Mouse (Mus musculus) limb, embryonic 11.5 days (tissue): ENCODE measurements around the gene Prkcg. TPM values are rescaled to one million over a fixed set of nuclear protein-coding genes. Genes with fewer than 3 reads are reported as not detected.

Experiments used
- ATAC-seq: fragments of 200-750 bp; cut with Nextera tagmentation; 2 replicates; pipeline ENCODE4 v1.8.0; 2017; ENCODE audit warnings: low read depth; ENCODE audit not compliant: insufficient number of reproducible peaks, low FRiP score, low TSS enrichment
- DNase-seq: peaks from one replicate; pipeline ENCODE4 v3.0.0-alpha.2; 2015; ENCODE audit warnings: low spot score
- H3K27ac ChIP-seq: fragments of 300-500 bp; sonication (generic); replicated peaks from 2 replicates; pipeline ENCODE4 v1.5.1; 2014; ENCODE audit warnings: low read depth, mild to moderate bottlenecking, low read length
- H3K27me3 ChIP-seq: fragments of 300-500 bp; sonication (generic); 2 replicates; pipeline ENCODE4 v1.6.1; 2014; ENCODE audit warnings: mild to moderate bottlenecking, low read length, mixed read lengths; ENCODE audit not compliant: control insufficient read depth, insufficient read depth
- H3K36me3 ChIP-seq: fragments of 300-500 bp; sonication (generic); 2 replicates; pipeline ENCODE4 v1.6.1; 2014; ENCODE audit warnings: mild to moderate bottlenecking, low read length, moderate library complexity, mixed read lengths; ENCODE audit not compliant: control insufficient read depth, insufficient read depth
- H3K4me1 ChIP-seq: fragments of 300-500 bp; sonication (generic); 2 replicates; pipeline ENCODE4 v1.6.1; 2014; ENCODE audit warnings: low read length, mixed read lengths; ENCODE audit not compliant: control insufficient read depth, insufficient read depth
- H3K4me2 ChIP-seq: fragments of 300-500 bp; sonication (generic); 2 replicates; pipeline ENCODE4 v1.6.1; 2014; ENCODE audit warnings: low read depth, mild to moderate bottlenecking, moderate library complexity; ENCODE audit not compliant: severe bottlenecking
- H3K4me3 ChIP-seq: fragments of 300-500 bp; sonication (generic); 2 replicates; pipeline ENCODE4 v1.5.1; 2014; ENCODE audit warnings: low read depth, low read length
- H3K9ac ChIP-seq: fragments of 300-500 bp; sonication (generic); 2 replicates; pipeline ENCODE4 v1.6.1; 2014; ENCODE audit warnings: mild to moderate bottlenecking, low read length
- H3K9me3 ChIP-seq: fragments of 300-500 bp; sonication (generic); 2 replicates; pipeline ENCODE4 v1.6.1; 2016; ENCODE audit warnings: low read length; ENCODE audit not compliant: control insufficient read depth
- WGBS: fragments of 180-500 bp; shearing (Covaris S2); extraction: QIAGEN DNeasy Blood & Tissue Kit; methylation state at CpG from one replicate; pipeline ENCODE4 v1.1.7; 2014; 5-methylcytosine and 5-hydroxymethylcytosine counted together
- polyA plus RNA-seq: library from polyadenylated mRNA; unstranded; fragments of >200 nt; fragmentation: Nextera tagmentation; extraction: Ambion mirVana; gene quantifications from 2 replicates; pipeline ENCODE4 v1.2.1, GENCODE M21; 2014

The Prkcg gene
- polyA plus RNA-seq, 1 experiment from 2014 or later = 0.12 TPM

GRCm38 (mm10) chr7:3332224-3332615 lies 43.2 kb downstream of the Prkcg start:
- Histone ChIP-seq H3K9me3 (no peaks in the 10 kb centered on the region), H3K4me3 (peak overlapping the region; percentile 61), H3K36me3 (no peaks in the 10 kb centered on the region), H3K27me3 (no peaks in the 10 kb centered on the region), H3K9ac (peak overlapping the region; percentile 80; the same call in 1 of the 2 replicates), H3K27ac (peak overlapping the region; percentile 68; the same call in 1 of the 2 replicates), H3K4me1 (peaks cover 7% of the 10 kb centered on the region), H3K4me2 (peak overlapping the region; percentile 64)
- ATAC-seq = no peak
- DNase-seq = no peak
- under 1% methylated on average over 4 of the region's 4 CpGs for WGBS

DNA sequence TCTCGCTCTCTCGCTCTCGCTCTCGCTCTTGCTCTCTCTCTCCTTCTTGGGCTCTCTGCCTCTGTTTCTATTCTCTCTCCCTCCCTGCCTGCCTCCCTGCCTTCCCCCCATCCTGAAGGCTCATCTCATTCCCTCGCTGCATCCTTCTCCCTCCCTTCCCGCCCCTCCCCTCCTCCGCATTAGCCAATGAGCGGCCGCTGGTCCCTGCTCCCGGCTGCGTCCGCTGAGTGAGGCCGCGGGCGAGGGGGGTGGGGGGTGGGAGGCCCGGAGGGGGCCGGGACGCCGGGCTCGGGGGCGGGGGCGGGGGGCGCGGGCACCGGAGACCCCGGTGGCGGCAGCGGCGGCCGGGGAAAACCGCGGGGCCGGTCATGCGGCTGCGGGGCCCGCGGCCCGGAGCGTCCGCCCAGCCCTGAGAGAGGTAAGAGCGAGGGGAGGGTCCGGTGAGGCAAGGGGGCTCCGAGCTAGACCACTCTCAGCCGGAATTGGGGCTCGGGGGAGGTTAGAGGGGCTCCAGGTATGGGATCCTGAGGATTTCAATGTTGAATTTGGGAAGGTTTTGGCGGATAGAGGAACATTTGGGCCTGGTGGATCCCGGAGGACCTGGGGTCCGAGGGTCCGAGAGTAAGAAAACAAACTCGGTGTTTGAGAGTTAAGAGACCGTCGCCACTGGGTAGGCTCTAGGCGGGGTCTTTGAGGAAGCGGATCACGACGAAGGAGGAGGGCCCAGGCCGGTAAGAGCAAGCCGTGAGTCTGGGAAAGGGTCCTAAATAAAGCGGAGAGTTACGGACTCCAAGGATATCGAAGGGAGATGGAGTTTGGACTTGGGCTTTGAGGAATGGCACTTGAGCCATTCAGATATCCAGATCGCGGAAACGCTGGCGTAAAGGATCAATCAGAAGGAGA lies 43.9 kb downstream of the Prkcg start, which contains the start of gene Cacng7:
Cacng7 (plus strand) TSS at position 337 of the 903 bp plus-strand sequence.
- H3K4me2 ChIP-seq = peak within 1 kb of the TSS; percentile 64
- no peaks in the 10 kb centered on the region for H3K36me3 ChIP-seq
- DNase-seq (peak; percentile 79), ATAC-seq (peak; percentile 49)
- H3K9me3 ChIP-seq = no peaks in the 10 kb centered on the region
- peak within 1 kb of the TSS; percentile 80 for H3K9ac ChIP-seq
- peak within 1 kb of the TSS; percentile 68 for H3K27ac ChIP-seq
- H3K27me3 ChIP-seq = no peaks in the 10 kb centered on the region
- peaks cover 7% of the 10 kb centered on the region for H3K4me1 ChIP-seq
- peak within 1 kb of the TSS; percentile 61 for H3K4me3 ChIP-seq
- WGBS = under 1% methylated on average over 64 of the region's 65 CpGs

DNA sequence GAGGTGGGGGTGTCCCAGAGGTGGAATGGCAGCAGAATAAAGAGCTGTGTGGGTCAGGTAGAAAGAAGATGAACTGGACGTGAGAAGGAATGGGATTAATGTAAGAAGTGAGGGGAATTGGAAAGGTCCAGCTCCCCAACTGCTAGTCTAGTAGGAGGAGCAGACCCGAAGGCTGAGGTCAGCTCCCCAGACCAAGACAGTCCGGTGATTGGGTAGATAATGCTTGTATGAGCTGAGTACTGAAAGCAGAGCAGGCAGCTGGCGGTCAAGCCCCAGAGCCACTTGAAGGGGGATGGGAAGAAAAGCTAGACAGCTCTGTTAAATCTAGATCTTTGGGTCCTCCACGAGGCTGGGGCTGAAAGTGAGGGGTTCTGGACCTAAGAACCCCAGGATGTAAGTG lies 44.6 kb downstream of the Prkcg start:
- Histone ChIP-seq H3K27me3 (no peaks in the 10 kb centered on the region), H3K4me1 (peaks cover 7% of the 10 kb centered on the region), H3K4me2 (peak overlapping the region; percentile 64), H3K9me3 (no peaks in the 10 kb centered on the region), H3K36me3 (no peaks in the 10 kb centered on the region), H3K27ac (no peak overlapping the region), H3K4me3 (peak overlapping the region; percentile 61), H3K9ac (peak overlapping the region; percentile 80)
- ATAC-seq (no peak), DNase-seq (no peak)
- 13% methylated on average over 5 of the region's 5 CpGs for WGBS

- H3K4me1 ChIP-seq = peaks cover 7% of the 10 kb centered on the region; the same call in 1 of the 2 replicates
These were observed 47.4 kb downstream of the Prkcg start for GRCm38 (mm10) chr7:3336412-3336811.

GRCm38 (mm10) chr7:3338286-3338935 lies 49.4 kb downstream of the Prkcg start:
- Histone ChIP-seq H3K36me3 (no peaks in the 10 kb centered on the region), H3K9me3 (no peaks in the 10 kb centered on the region)
- 80% methylated on average over 11 of the region's 11 CpGs for WGBS

More at GRCm38 (mm10) chr7:3336412-3336811, 47.4 kb downstream of the Prkcg start:
- Histone ChIP-seq H3K9ac (no peak overlapping the region), H3K36me3 (no peaks in the 10 kb centered on the region), H3K27me3 (no peaks in the 10 kb centered on the region), H3K4me2 (no peak overlapping the region), H3K9me3 (no peaks in the 10 kb centered on the region), H3K4me3 (no peak overlapping the region), H3K27ac (no peak overlapping the region)
- DNase-seq (no peak), ATAC-seq (no peak)
- 66% methylated on average over 17 of the region's 17 CpGs for WGBS

DNA sequence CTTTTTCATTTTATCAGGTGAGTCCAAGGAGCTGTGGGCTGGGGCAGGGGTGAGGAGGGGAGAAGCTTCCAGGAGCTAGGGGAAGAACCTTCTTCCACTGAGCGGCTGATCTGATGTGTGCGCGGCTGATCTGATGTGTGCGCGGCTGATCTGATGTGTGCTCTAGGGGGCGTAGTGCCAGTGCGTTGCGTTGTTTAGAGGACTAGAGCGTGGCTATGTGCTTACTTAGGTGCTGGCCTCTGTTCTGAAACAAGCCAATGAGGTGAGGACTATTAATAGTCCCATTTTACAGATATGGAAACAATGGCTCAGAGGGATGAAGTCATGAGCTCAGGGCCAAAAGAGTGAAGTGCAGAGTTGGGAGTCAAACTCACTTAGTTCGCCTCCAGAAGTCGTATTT lies 50.0 kb downstream of the Prkcg start:
- Histone ChIP-seq H3K4me2 (no peak overlapping the region), H3K4me3 (no peak overlapping the region), H3K9ac (no peak overlapping the region), H3K27me3 (no peaks in the 10 kb centered on the region), H3K36me3 (no peaks in the 10 kb centered on the region), H3K9me3 (no peaks in the 10 kb centered on the region), H3K4me1 (peaks cover under 1% of the 10 kb centered on the region; the same call in 1 of the 2 replicates), H3K27ac (no peak overlapping the region)
- WGBS = 91% methylated on average over 11 of the region's 11 CpGs
- DNase-seq = no peak
- no peak for ATAC-seq

More at GRCm38 (mm10) chr7:3338286-3338935, 49.4 kb downstream of the Prkcg start:
- Histone ChIP-seq H3K27me3 (no peaks in the 10 kb centered on the region), H3K9ac (no peak overlapping the region), H3K27ac (no peak overlapping the region), H3K4me3 (no peak overlapping the region), H3K4me1 (peaks cover 6% of the 10 kb centered on the region; the same call in 1 of the 2 replicates), H3K4me2 (no peak overlapping the region)
- DNase-seq = no peak
- no peak for ATAC-seq

DNA sequence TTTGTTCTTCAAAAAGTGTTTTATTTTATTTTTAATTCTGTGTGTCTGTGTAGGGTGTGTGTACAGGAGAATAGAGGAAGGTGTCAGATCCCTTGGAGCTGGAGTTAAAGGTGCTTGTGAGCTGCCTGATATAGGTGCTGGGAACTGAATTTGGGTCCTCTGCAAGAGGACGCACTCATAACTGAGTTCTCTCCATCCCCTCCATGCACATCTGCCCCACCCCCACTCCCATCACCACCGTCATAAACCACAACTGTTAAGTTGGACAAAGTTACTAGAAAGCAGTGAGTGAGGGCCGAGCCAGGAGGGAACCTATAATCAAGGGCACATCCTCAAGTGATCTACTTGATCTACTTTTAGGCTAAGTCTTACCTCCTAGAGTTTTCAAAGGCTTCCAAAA lies 54.9 kb downstream of the Prkcg start:
- no peak for ATAC-seq
- DNase-seq = no peak
- no peaks in the 10 kb centered on the region for H3K27me3 ChIP-seq
- H3K9ac ChIP-seq = no peak overlapping the region
- no peaks in the 10 kb centered on the region for H3K9me3 ChIP-seq
- WGBS = 87% methylated on average over 3 of the region's 3 CpGs
- H3K27ac ChIP-seq = no peak overlapping the region
- no peak overlapping the region for H3K4me2 ChIP-seq
- H3K36me3 ChIP-seq = no peaks in the 10 kb centered on the region
- H3K4me1 ChIP-seq = no peaks in the 10 kb centered on the region
- no peak overlapping the region for H3K4me3 ChIP-seq

DNA sequence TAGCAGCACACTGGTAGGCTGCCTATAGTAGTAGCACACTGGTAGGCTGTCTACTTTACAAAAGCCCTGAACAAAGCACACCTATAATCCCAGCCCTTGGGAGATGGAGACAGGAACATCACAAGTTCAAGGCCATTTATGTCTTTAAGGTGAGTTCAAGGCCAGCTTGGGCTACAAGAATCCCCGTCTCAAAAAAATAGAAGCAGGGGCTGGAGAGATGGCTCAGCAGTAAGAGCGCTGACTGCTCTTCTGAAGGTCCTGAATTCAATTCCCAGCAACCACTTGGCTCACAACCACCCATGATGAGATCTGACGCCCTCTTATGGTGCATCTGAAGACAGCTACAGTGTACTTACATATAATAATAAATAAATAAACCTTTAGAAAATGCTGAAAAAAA lies 56.3 kb downstream of the Prkcg start:
- Histone ChIP-seq H3K9ac (no peak overlapping the region), H3K36me3 (no peaks in the 10 kb centered on the region), H3K4me3 (no peak overlapping the region), H3K27me3 (no peaks in the 10 kb centered on the region), H3K4me1 (no peaks in the 10 kb centered on the region), H3K9me3 (no peaks in the 10 kb centered on the region), H3K4me2 (no peak overlapping the region), H3K27ac (no peak overlapping the region)
- 91% methylated on average over 3 of the region's 3 CpGs for WGBS
- no peak for ATAC-seq
- DNase-seq = no peak
